Mouse (Mus musculus) gastrocnemius, adult 2 months (tissue): Measurements from ENCODE around the gene Nfkb1. TPM values are rescaled to one million over a fixed set of nuclear protein-coding genes. Genes with fewer than 3 reads are reported as not detected.
A peak's percentile ranks its signal among the peaks of the same experiment; 100 is the strongest.

ENCODE experiments used
- DNase-seq: peaks from one replicate; pipeline ENCODE4 v3.0.0; 2022
- H3K27ac ChIP-seq: fragments of 200-600 bp; 2 replicates; pipeline ENCODE4 v1.8.1; 2022; ENCODE audit warnings: mild to moderate bottlenecking
- H3K4me3 ChIP-seq: fragments of 200-600 bp; 2 replicates; pipeline ENCODE4 v1.8.1; 2022; ENCODE audit warnings: mild to moderate bottlenecking, moderate library complexity
- CTCF ChIP-seq: fragments of 200-600 bp; IDR thresholded peaks from 2 replicates; pipeline ENCODE4 v1.8.1; 2022; ENCODE audit warnings: antibody characterized with exemption, mild to moderate bottlenecking, moderate library complexity
- intact Hi-C: fragments of 180-260 bp; cut with DNase I; formaldehyde crosslinking; loops from one replicate; pipeline ENCODE4 v1.15.1; 2025
- total RNA-seq, 2 experiments: library from RNA; stranded (reverse); gene quantifications; 2 replicates each; pipeline ENCODE4 v1.2.3; 2021

The Nfkb1 gene
- total RNA-seq, 2 experiments from 2014 or later: 19.9 to 22.1 TPM

DNA sequence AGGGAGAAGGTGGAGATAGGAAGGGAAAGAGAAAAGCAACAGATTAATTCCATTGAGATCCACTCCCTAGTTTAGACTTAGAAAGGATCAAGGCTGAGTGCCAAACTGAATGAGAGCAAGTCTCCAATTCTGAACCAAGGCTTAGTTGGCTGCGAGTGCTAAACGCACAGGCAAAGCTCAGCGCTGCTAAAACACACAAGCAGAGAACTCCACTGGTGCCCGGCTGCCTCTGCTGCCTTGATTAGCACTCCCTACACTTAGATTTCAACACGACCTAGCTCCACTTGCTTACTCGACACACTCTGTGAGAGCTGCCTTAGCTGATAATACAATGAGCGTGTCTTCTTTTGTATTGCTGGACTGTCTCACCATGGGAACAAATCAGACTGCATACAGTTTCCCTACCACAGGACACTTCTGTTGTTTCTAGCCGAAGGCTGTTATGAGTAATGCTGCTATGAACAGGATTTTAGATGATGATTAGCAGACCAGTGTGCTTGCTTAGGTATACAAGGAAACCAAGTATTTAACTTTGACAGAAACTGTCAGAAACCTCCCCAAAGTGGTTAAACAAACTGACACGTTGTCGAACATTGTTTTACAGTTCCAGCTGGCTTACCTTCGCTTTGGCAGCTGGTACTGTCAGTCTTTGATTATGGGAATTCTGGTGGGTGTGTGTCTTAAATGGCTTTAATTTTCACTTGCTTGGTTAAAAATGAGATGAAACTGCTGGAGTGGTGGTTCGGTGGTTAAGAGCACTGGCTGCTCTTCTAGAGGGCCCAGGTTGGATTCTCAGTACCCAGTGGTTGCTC, 134.3 kb downstream of the Nfkb1 start:
- intact Hi-C loops: no loop called here
- H3K27ac ChIP-seq: peak overlapping the region; percentile 16; the same call in 1 of the 2 replicates
- TF ChIP-seq CTCF: no peak
- DNase-seq: peak; percentile 34
- no peak overlapping the region for H3K4me3 ChIP-seq

DNA sequence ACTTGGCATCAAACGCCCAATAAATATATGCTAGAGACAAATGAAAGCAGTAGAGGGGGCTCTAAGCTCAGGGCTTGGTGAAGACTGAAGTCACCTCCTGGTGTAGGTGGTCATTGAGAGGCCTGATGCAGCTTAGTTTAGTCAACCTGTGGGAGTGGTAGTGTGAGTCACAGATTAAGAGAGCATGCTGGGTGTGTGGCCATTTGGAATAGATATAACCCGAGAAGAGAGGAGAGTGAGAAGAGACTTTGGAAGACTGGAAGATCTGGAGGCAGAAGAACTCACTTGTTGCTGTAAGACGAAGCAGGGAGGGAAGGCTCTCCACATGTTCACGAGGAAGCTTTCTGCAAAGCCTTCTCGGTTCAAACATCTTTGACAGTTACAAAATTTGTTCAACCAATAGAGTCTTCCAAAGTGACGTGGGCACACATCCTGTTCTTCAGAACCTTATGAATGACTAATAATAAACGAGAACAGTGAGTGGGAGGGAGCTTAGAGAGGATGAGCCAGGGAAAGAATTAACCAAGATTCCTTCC, 135.2 kb downstream of the Nfkb1 start:
- DNase-seq: no peak
- TF ChIP-seq CTCF: peak; percentile 45
- H3K4me3 ChIP-seq: no peak overlapping the region
- peak overlapping the region; percentile 16; the same call in 1 of the 2 replicates for H3K27ac ChIP-seq
- intact Hi-C loops: no loop called here

- Histone ChIP-seq H3K27ac (no peak overlapping the region), H3K4me3 (no peak overlapping the region)
- no peak for TF ChIP-seq CTCF
- intact Hi-C loops: no loop called here
- no peak for DNase-seq
Observed at GRCm38 (mm10) chr3:135555192-135555591, 136.2 kb downstream of the Nfkb1 start.

GRCm38 (mm10) chr3:135552874-135553273, 138.5 kb downstream of the Nfkb1 start:
- no peak for DNase-seq
- intact Hi-C loops: no loop called here
- H3K27ac ChIP-seq: no peak overlapping the region
- H3K4me3 ChIP-seq: no peak overlapping the region
- no peak for TF ChIP-seq CTCF

DNA sequence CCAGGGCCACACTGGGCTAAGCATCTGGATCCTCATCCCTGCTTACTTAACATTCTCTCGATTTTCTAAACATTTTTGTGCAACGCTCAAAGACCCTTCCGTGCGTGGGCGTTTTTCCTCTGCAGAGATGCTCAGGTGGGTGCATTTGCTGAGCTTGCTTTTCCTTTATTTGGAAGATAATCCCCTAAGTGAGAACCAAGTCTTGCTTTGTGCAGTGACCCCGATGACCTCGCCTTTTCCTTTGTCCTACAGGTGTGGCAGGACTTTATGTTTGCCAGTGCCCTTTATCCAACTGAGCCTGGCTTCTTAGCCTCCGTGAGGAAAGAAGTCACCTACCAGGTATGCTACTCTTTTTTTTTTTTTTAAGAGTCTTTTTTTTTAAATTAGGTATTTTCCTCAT, 144.0 kb downstream of the Nfkb1 start:
- no peak for DNase-seq

DNA sequence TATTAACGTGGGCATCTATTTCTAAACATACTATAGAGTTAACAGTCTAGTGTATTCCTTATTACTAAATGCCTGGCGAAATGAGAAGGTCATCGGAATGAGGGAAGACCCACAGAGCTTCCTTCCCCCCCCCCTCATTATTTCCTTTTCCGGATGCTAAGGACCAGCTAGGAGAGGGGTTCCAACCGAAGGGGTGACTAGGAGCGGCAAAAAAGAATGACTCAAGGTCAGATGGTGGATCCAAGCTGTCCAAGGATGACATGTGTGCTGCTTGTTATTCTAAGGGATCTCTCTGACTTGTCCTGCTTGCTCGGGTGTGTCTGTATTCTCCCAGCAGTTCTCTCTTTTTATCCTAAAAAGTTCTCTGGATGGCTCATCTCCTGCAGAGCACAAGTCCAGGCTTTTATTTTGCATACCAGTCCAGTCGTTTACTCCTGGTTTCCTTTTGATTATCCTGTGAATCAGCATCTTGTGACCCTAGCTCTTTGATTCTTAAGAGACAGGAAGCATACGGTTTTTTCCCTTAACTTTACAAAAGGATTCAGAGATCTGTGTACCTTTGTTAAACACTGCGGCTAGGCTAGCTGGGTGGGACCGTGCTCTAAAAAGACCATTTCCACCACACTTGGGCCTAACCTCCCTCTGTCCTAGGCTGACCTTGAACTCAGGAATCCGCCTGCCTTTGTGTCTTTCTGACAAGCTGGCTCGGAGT, 145.0 kb downstream of the Nfkb1 start:
- intact Hi-C loops: no loop called here
- Histone ChIP-seq H3K27ac (no peak overlapping the region; the same call in 1 of the 2 replicates), H3K4me3 (no peak overlapping the region)
- DNase-seq: no peak
- TF ChIP-seq CTCF: no peak

More for the DNA sequence above, 144.0 kb downstream of the Nfkb1 start:
- Histone ChIP-seq H3K4me3 (no peak overlapping the region), H3K27ac (no peak overlapping the region)
- intact Hi-C loops: no loop called here
- no peak for TF ChIP-seq CTCF

Other genes starting within 250 kb of the Nfkb1 start
- 1 to 10 TPM; 2.3 to 5.6 TPM for gene Manba, start 205.9 kb downstream of the Nfkb1 start, total RNA-seq
- under 1 TPM; 0.56 to 0.81 TPM for gene Slc39a8, start 133.7 kb upstream of the Nfkb1 start, total RNA-seq